Mouse (Mus musculus) liver, adult 2 months (tissue): ENCODE data around the gene D8Ertd738e. TPM values are rescaled to one million over a fixed set of nuclear protein-coding genes. Genes with fewer than 3 reads are reported as not detected.

Experiments used
- DNase-seq: peaks from one replicate; pipeline ENCODE4 v3.0.0-alpha.2; 2011; ENCODE audit warnings: low read depth, low spot score; ENCODE audit errors: extremely low read depth
- H3K27ac ChIP-seq: fragments of 200-500 bp; replicated peaks from 2 replicates; pipeline ENCODE4 v1.5.1; 2012; ENCODE audit warnings: low read depth, mild to moderate bottlenecking, control low read depth, inconsistent platforms, low read length; ENCODE audit not compliant: insufficient read depth
- H3K27me3 ChIP-seq: fragments of 200-500 bp; 2 replicates; pipeline ENCODE4 v1.6.1; 2012; ENCODE audit warnings: mild to moderate bottlenecking, moderate library complexity, low read length, inconsistent platforms; ENCODE audit not compliant: control insufficient read depth, insufficient read depth
- H3K36me3 ChIP-seq: fragments of 200-500 bp; 2 replicates; pipeline ENCODE4 v1.6.1; 2012; ENCODE audit warnings: low read length, inconsistent platforms; ENCODE audit not compliant: control insufficient read depth, insufficient read depth
- H3K4me1 ChIP-seq: fragments of 200-500 bp; 2 replicates; pipeline ENCODE4 v1.6.1; 2011; ENCODE audit warnings: low read length; ENCODE audit not compliant: control insufficient read depth, insufficient read depth
- H3K4me3 ChIP-seq: fragments of 200-500 bp; 2 replicates; pipeline ENCODE4 v1.5.1; 2011; ENCODE audit warnings: low read depth, mild to moderate bottlenecking, control low read depth, low read length, moderate library complexity; ENCODE audit not compliant: insufficient read depth
- H3K79me2 ChIP-seq: fragments of 200-500 bp; 2 replicates; pipeline ENCODE4 v1.6.1; 2012; ENCODE audit warnings: inconsistent platforms, mild to moderate bottlenecking, low read length, moderate library complexity; ENCODE audit not compliant: control insufficient read depth, insufficient read depth
- H3K9ac ChIP-seq: fragments of 200-500 bp; 2 replicates; pipeline ENCODE4 v1.6.1; 2012; ENCODE audit warnings: low read depth, mild to moderate bottlenecking, control low read depth, inconsistent platforms, low read length
- CTCF ChIP-seq: fragments of 200-500 bp; IDR thresholded peaks from 2 replicates; pipeline ENCODE4 v1.5.1; 2011; ENCODE audit warnings: low read depth, low read length, control low read depth
- POLR2A ChIP-seq: fragments of 200-500 bp; IDR thresholded peaks from 2 replicates; pipeline ENCODE4 v1.6.1; 2011; ENCODE audit warnings: low read length, control low read depth; ENCODE audit not compliant: insufficient read depth; ENCODE audit errors: extremely low read depth
- WGBS: fragments of 180-500 bp; shearing (Covaris S2); methylation state at CpG from one replicate; pipeline ENCODE4 v1.1.7; 2018; 5-methylcytosine and 5-hydroxymethylcytosine counted together
- polyA plus RNA-seq: library from polyadenylated mRNA; depleted of rRNA; stranded (reverse); fragments of >200 nt; gene quantifications from 2 replicates; pipeline ENCODE4 v1.2.3, GENCODE M21; 2012
- total RNA-seq: library from RNA; depleted of rRNA; stranded (reverse); fragments of >200 nt; gene quantifications from 2 replicates; pipeline ENCODE4 v1.2.3, GENCODE M21; 2014

D8Ertd738e gene
- total and polyA plus RNA-seq, 2 experiments: 105 to 115 TPM

GRCm38 (mm10) chr8:84203975-84204772, 45.3 kb downstream of the D8Ertd738e start:
- Histone ChIP-seq H3K4me1 (0 out of 2 replicates have a peak, but pooled peaks cover 2% of the 10 kb centered on the region), H3K9ac (peak overlapping the region; percentile 54), H3K27me3 (no peaks in the 10 kb centered on the region), H3K4me3 (peak overlapping the region; percentile 45), H3K36me3 (no peaks in the 10 kb centered on the region), H3K79me2 (peaks cover 8% of the 10 kb centered on the region; the same call in 1 of the 2 replicates), H3K27ac (peak overlapping the region; percentile 93)
- 59% methylated on average over 13 of the region's 13 CpGs for WGBS
- peak; percentile 32 for DNase-seq
- TF ChIP-seq CTCF (peak; percentile 22; the same call in 1 of the 2 replicates), POLR2A (no peak)

GRCm38 (mm10) chr8:84202938-84203917, 46.3 kb downstream of the D8Ertd738e start:
- Histone ChIP-seq H3K4me3 (peak overlapping the region; percentile 45), H3K4me1 (0 out of 2 replicates have a peak, but pooled peaks cover 3% of the 10 kb centered on the region), H3K36me3 (no peaks in the 10 kb centered on the region), H3K9ac (peak overlapping the region; percentile 54), H3K27ac (peak overlapping the region; percentile 93), H3K79me2 (peaks cover 8% of the 10 kb centered on the region; the same call in 1 of the 2 replicates), H3K27me3 (no peaks in the 10 kb centered on the region)
- TF ChIP-seq POLR2A: 0 out of 2 replicates have a peak, but pooled peaks have one; percentile 4
- no peak for TF ChIP-seq CTCF
- WGBS: 15% methylated on average over 34 of the region's 34 CpGs
- DNase-seq: no peak

GRCm38 (mm10) chr8:84202466-84202865, 47.1 kb downstream of the D8Ertd738e start:
- no peak for TF ChIP-seq CTCF
- no peak for TF ChIP-seq POLR2A
- Histone ChIP-seq H3K27ac (peak overlapping the region; percentile 93; the same call in 1 of the 2 replicates), H3K4me3 (peak overlapping the region; percentile 76), H3K79me2 (peaks cover 8% of the 10 kb centered on the region; the same call in 1 of the 2 replicates), H3K36me3 (no peaks in the 10 kb centered on the region), H3K27me3 (no peaks in the 10 kb centered on the region), H3K4me1 (0 out of 2 replicates have a peak, but pooled peaks cover 2% of the 10 kb centered on the region), H3K9ac (peak overlapping the region; percentile 41)
- no peak for DNase-seq
- 54% methylated on average over 9 of the region's 9 CpGs for WGBS

- Histone ChIP-seq H3K9ac (peak overlapping the region; percentile 95), H3K4me1 (0 out of 2 replicates have a peak, but pooled peaks cover 2% of the 10 kb centered on the region), H3K27ac (peak overlapping the region; percentile 93), H3K36me3 (no peaks in the 10 kb centered on the region), H3K4me3 (peak overlapping the region; percentile 76), H3K27me3 (no peaks in the 10 kb centered on the region), H3K79me2 (peaks cover 8% of the 10 kb centered on the region; the same call in 1 of the 2 replicates)
- DNase-seq: no peak
- TF ChIP-seq POLR2A: 0 out of 2 replicates have a peak, but pooled peaks have one; percentile 34
- TF ChIP-seq CTCF: no peak
- WGBS: 50% methylated on average over 15 of the region's 15 CpGs
Measured at GRCm38 (mm10) chr8:84201545-84202245, 47.8 kb downstream of the D8Ertd738e start.
